Mouse (Mus musculus) neural tube, embryonic 14.5 days (tissue): Measurements from ENCODE around the gene Unc5a. TPM values are rescaled to one million over a fixed set of nuclear protein-coding genes. Genes with fewer than 3 reads are reported as not detected.

Source experiments
- ATAC-seq: fragments of 200-750 bp; cut with Nextera tagmentation; 2 replicates; pipeline ENCODE4 v1.8.0; 2017; ENCODE audit warnings: low read depth, mild to moderate bottlenecking, moderate TSS enrichment, moderate library complexity
- H3K27ac ChIP-seq: fragments of 300-500 bp; sonication (generic); 2 replicates; pipeline ENCODE4 v1.5.1; 2014; ENCODE audit warnings: low read depth, mild to moderate bottlenecking, control low read depth, low read length, moderate library complexity, mixed read lengths
- H3K27me3 ChIP-seq: fragments of 300-500 bp; sonication (generic); 2 replicates; pipeline ENCODE4 v1.6.1; 2014; ENCODE audit warnings: low read length; ENCODE audit not compliant: control insufficient read depth, insufficient read depth
- H3K36me3 ChIP-seq: fragments of 300-500 bp; sonication (generic); 2 replicates; pipeline ENCODE4 v1.6.1; 2014; ENCODE audit warnings: low read length, mixed read lengths; ENCODE audit not compliant: control insufficient read depth, insufficient read depth
- H3K4me1 ChIP-seq: fragments of 300-500 bp; sonication (generic); 2 replicates; pipeline ENCODE4 v1.6.1; 2014; ENCODE audit warnings: low read length; ENCODE audit not compliant: control insufficient read depth, insufficient read depth
- H3K4me2 ChIP-seq: fragments of 300-500 bp; sonication (generic); 2 replicates; pipeline ENCODE4 v1.6.1; 2014; ENCODE audit warnings: mild to moderate bottlenecking, low read depth, low read length, control low read depth
- H3K4me3 ChIP-seq: fragments of 300-500 bp; sonication (generic); 2 replicates; pipeline ENCODE4 v1.5.1; 2014; ENCODE audit warnings: low read depth, low read length, control low read depth, mixed read lengths
- H3K9ac ChIP-seq: fragments of 300-500 bp; sonication (generic); replicated peaks from 2 replicates; pipeline ENCODE4 v1.6.1; 2014; ENCODE audit warnings: low read depth, mild to moderate bottlenecking, control low read depth, low read length, mixed read lengths
- H3K9me3 ChIP-seq: fragments of 300-500 bp; sonication (generic); 2 replicates; pipeline ENCODE4 v1.6.1; 2016; ENCODE audit warnings: low read length; ENCODE audit not compliant: control insufficient read depth
- WGBS: fragments of 180-500 bp; shearing (Covaris S2); extraction: QIAGEN DNeasy Blood & Tissue Kit; methylation state at CpG from one replicate; pipeline ENCODE4 v1.1.7; 2014; 5-methylcytosine and 5-hydroxymethylcytosine counted together
- polyA plus RNA-seq: library from polyadenylated mRNA; unstranded; fragments of >200 nt; fragmentation: Nextera tagmentation; extraction: Ambion mirVana; gene quantifications from 2 replicates; pipeline ENCODE4 v1.2.1, GENCODE M21; 2014

Gene Unc5a
- polyA plus RNA-seq, 1 experiment from 2014 or later = 15.7 TPM

DNA sequence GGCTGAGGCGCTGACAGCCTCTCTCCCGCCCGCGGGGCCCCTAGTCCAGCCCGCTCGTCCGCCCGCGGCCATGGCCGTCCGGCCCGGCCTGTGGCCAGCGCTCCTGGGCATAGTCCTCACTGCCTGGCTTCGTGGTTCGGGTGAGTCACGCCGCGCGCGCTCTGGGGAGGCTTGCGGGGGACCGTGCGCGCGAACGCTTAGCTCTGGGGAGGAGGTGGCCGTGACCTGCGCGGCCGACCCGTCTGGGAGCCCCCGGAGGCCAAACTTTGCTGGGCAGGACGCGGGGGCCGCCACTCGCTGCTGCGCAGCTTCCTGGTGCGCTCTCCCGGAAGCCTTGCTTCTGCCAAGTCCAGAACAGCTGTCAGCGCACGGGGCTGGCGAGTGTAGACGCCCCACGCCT lies 381 bp downstream of the Unc5a start:
- Histone ChIP-seq H3K4me1 (peaks cover 22% of the 10 kb centered on the region), H3K27ac (peak overlapping the region; percentile 84), H3K4me2 (peak overlapping the region; percentile 97), H3K27me3 (peaks cover 13% of the 10 kb centered on the region; the same call in 1 of the 2 replicates), H3K9me3 (no peaks in the 10 kb centered on the region), H3K36me3 (no peaks in the 10 kb centered on the region), H3K9ac (peak overlapping the region; percentile 88), H3K4me3 (peak overlapping the region; percentile 73)
- 1% methylated on average over 44 of the region's 44 CpGs for WGBS
- peak; percentile 10; the same call in 1 of the 2 replicates for ATAC-seq

- H3K9ac ChIP-seq = peak overlapping the region; percentile 88
- H3K4me3 ChIP-seq = peak overlapping the region; percentile 73
- no peaks in the 10 kb centered on the region for H3K9me3 ChIP-seq
- no peak overlapping the region for H3K27ac ChIP-seq
- WGBS = 0% methylated on average over 8 of the region's 9 CpGs
- peaks cover 13% of the 10 kb centered on the region; the same call in 1 of the 2 replicates for H3K27me3 ChIP-seq
- ATAC-seq = no peak
- H3K4me1 ChIP-seq = peaks cover 17% of the 10 kb centered on the region; the same call in 1 of the 2 replicates
- peak overlapping the region; percentile 97 for H3K4me2 ChIP-seq
- no peaks in the 10 kb centered on the region for H3K36me3 ChIP-seq
These were observed 920 bp downstream of the Unc5a start for GRCm38 (mm10) chr13:54950131-54950530.

GRCm38 (mm10) chr13:54951166-54951565 lies 2.0 kb downstream of the Unc5a start:
- Histone ChIP-seq H3K9ac (0 out of 2 replicates have a peak overlapping the region, but pooled peaks have one; percentile 88), H3K27ac (no peak overlapping the region), H3K4me1 (peaks cover 21% of the 10 kb centered on the region; the same call in 1 of the 2 replicates), H3K4me3 (peak overlapping the region; percentile 73; the same call in 1 of the 2 replicates), H3K9me3 (no peaks in the 10 kb centered on the region), H3K4me2 (peak overlapping the region; percentile 97), H3K36me3 (no peaks in the 10 kb centered on the region), H3K27me3 (peaks cover 13% of the 10 kb centered on the region; the same call in 1 of the 2 replicates)
- WGBS = 45% methylated on average over 5 of the region's 5 CpGs
- ATAC-seq = no peak

- no peaks in the 10 kb centered on the region for H3K9me3 ChIP-seq
- no peak for ATAC-seq
- H3K9ac ChIP-seq = no peak overlapping the region
- peak overlapping the region; percentile 73; the same call in 1 of the 2 replicates for H3K4me2 ChIP-seq
- WGBS = 44% methylated on average over 2 of the region's 2 CpGs
- H3K27ac ChIP-seq = no peak overlapping the region
- peaks cover 26% of the 10 kb centered on the region for H3K4me1 ChIP-seq
- peaks cover 8% of the 10 kb centered on the region; the same call in 1 of the 2 replicates for H3K27me3 ChIP-seq
- no peaks in the 10 kb centered on the region for H3K36me3 ChIP-seq
- no peak overlapping the region for H3K4me3 ChIP-seq
These were observed 5.5 kb downstream of the Unc5a start for GRCm38 (mm10) chr13:54954745-54955144.

- Histone ChIP-seq H3K9ac (peak overlapping the region; percentile 66), H3K27ac (peak overlapping the region; percentile 58), H3K36me3 (no peaks in the 10 kb centered on the region), H3K4me2 (peak overlapping the region; percentile 73), H3K4me3 (peak overlapping the region; percentile 38), H3K4me1 (peaks cover 18% of the 10 kb centered on the region), H3K9me3 (no peaks in the 10 kb centered on the region), H3K27me3 (peaks cover 3% of the 10 kb centered on the region; the same call in 1 of the 2 replicates)
- under 1% methylated on average over 58 of the region's 61 CpGs for WGBS
- peak; percentile 72 for ATAC-seq
These were observed 6.7 kb downstream of the Unc5a start for GRCm38 (mm10) chr13:54955695-54956471.

DNA sequence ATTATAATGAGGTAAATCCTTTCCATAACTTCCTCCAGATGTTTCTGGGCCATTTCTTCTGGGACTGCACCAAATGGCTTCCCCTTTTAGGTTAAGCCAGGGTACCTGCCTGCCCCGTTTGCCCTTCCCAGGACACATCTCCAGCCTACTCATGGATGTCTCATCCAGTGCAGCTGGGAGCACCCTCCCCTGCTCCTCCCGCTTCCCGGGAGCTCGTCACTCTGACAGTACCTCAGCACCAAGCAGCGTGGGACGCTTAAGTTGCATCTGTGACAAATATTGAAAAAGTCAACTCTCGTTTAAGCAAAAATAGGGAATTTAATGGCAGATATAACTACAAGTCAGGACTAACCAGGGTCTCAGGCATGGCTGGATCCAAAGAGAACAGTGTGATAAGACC lies 8.1 kb downstream of the Unc5a start:
- no peak for ATAC-seq
- Histone ChIP-seq H3K9ac (no peak overlapping the region), H3K4me3 (no peak overlapping the region), H3K4me1 (peaks cover 10% of the 10 kb centered on the region), H3K27ac (no peak overlapping the region), H3K27me3 (no peaks in the 10 kb centered on the region), H3K9me3 (no peaks in the 10 kb centered on the region), H3K4me2 (no peak overlapping the region), H3K36me3 (no peaks in the 10 kb centered on the region)
- whole genome bisulfite sequencing = 73% methylated on average over 7 of the region's 7 CpGs

DNA sequence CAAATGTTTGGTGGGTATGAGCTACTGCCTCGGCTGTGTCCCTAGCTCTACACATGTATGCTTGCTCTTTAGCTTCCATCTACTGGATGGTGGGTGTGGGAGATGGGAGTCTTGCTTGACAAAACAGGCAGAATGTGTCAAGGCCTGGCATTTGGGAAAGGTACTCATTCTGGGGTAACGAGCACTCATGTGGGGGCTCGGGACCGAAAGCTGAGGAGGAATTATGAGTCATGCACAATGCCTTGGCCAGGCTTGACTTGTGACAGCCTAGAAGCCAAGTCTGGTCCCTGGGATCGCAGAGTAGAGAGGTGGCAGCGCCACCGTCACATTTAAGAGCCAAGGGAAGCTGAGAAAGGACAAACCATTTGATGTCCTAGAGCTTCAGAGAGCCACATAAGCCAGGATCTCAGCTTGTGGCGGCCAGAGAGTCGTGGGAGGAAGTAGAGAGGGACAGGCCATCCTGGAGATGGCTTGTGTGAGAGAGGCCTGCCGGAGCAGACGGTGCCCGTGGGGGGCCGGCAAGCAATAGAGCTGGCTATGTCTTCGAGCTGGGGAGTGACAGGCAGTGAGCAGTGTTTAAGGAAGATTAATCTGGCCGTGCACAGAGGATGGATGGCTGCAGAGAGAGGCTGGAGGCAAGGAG lies 10.0 kb downstream of the Unc5a start:
- no peaks in the 10 kb centered on the region for H3K36me3 ChIP-seq
- 42% methylated on average over 15 of the region's 15 CpGs for WGBS
- H3K27ac ChIP-seq = no peak overlapping the region; the same call in 1 of the 2 replicates
- H3K9ac ChIP-seq = peak overlapping the region; percentile 32; the same call in 1 of the 2 replicates
- no peaks in the 10 kb centered on the region for H3K9me3 ChIP-seq
- no peak overlapping the region for H3K4me3 ChIP-seq
- H3K4me2 ChIP-seq = no peak overlapping the region
- H3K4me1 ChIP-seq = peaks cover 10% of the 10 kb centered on the region
- ATAC-seq = no peak
- H3K27me3 ChIP-seq = no peaks in the 10 kb centered on the region

DNA sequence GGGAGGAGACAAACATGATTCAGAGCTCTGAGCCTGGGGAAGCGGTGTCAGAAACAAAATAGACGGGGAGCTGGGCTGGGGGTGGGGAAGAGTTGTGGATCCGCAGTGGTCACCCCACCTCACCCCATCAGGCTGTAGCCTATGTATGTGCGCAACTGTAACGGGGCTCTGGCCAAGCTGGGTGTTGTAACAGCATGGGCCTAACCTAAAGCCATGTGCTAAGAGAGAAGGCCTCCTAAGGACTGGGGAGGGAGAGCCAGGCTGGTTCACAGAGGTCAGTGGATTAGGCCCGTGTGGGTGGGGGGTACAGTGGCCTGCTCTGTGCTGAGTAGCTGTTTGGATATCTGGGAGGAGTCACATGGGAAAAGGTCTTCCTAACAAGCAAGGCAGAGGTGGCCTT lies 10.6 kb downstream of the Unc5a start:
- no peaks in the 10 kb centered on the region for H3K36me3 ChIP-seq
- H3K4me3 ChIP-seq = no peak overlapping the region
- ATAC-seq = no peak
- 37% methylated on average over 6 of the region's 6 CpGs for WGBS
- H3K4me1 ChIP-seq = peaks cover 10% of the 10 kb centered on the region
- no peaks in the 10 kb centered on the region for H3K27me3 ChIP-seq
- 0 out of 2 replicates have a peak overlapping the region, but pooled peaks have one; percentile 32 for H3K9ac ChIP-seq
- H3K9me3 ChIP-seq = no peaks in the 10 kb centered on the region
- H3K27ac ChIP-seq = no peak overlapping the region
- no peak overlapping the region for H3K4me2 ChIP-seq

GRCm38 (mm10) chr13:54960491-54960890 lies 11.3 kb downstream of the Unc5a start:
- Histone ChIP-seq H3K36me3 (no peaks in the 10 kb centered on the region), H3K4me3 (no peak overlapping the region), H3K9ac (no peak overlapping the region), H3K4me2 (no peak overlapping the region), H3K27me3 (no peaks in the 10 kb centered on the region), H3K4me1 (peaks cover 9% of the 10 kb centered on the region), H3K27ac (no peak overlapping the region), H3K9me3 (no peaks in the 10 kb centered on the region)
- no peak for ATAC-seq
- WGBS = 79% methylated on average over 3 of the region's 3 CpGs
